Mouse (Mus musculus) neural tube, embryonic 13.5 days (tissue): ENCODE results near the gene Fgf18. TPM values are rescaled to one million over a fixed set of nuclear protein-coding genes. Genes with fewer than 3 reads are reported as not detected.

Source experiments
- ATAC-seq: fragments of 200-750 bp; cut with Nextera tagmentation; 2 replicates; pipeline ENCODE4 v1.8.0; 2017; ENCODE audit warnings: low read depth, mild to moderate bottlenecking, moderate TSS enrichment, moderate library complexity
- H3K27ac ChIP-seq: fragments of 300-500 bp; sonication (generic); replicated peaks from 2 replicates; pipeline ENCODE4 v1.5.1; 2015; ENCODE audit warnings: moderate library complexity, mild to moderate bottlenecking, inconsistent platforms
- H3K27me3 ChIP-seq: fragments of 300-500 bp; sonication (generic); 2 replicates; pipeline ENCODE4 v1.6.1; 2015; ENCODE audit warnings: mild to moderate bottlenecking, inconsistent platforms
- H3K36me3 ChIP-seq: fragments of 300-500 bp; sonication (generic); 2 replicates; pipeline ENCODE4 v1.6.1; 2015; ENCODE audit warnings: mild to moderate bottlenecking, inconsistent platforms
- H3K4me1 ChIP-seq: fragments of 300-500 bp; sonication (generic); replicated peaks from 2 replicates; pipeline ENCODE4 v1.6.1; 2015; ENCODE audit warnings: inconsistent platforms
- H3K4me2 ChIP-seq: fragments of 300-500 bp; sonication (generic); 2 replicates; pipeline ENCODE4 v1.6.1; 2015; ENCODE audit warnings: inconsistent platforms, mild to moderate bottlenecking, moderate library complexity
- H3K4me3 ChIP-seq: fragments of 300-500 bp; sonication (generic); 2 replicates; pipeline ENCODE4 v1.5.1; 2015; ENCODE audit warnings: mild to moderate bottlenecking, inconsistent platforms
- H3K9ac ChIP-seq: fragments of 300-500 bp; sonication (generic); 2 replicates; pipeline ENCODE4 v1.6.1; 2015; ENCODE audit warnings: moderate library complexity, mild to moderate bottlenecking, inconsistent platforms
- H3K9me3 ChIP-seq: fragments of 300-500 bp; sonication (generic); 2 replicates; pipeline ENCODE4 v1.6.1; 2016; ENCODE audit warnings: inconsistent platforms
- WGBS: fragments of 180-500 bp; shearing (Covaris S2); methylation state at CpG from one replicate; pipeline ENCODE4 v1.1.7; 2015; 5-methylcytosine and 5-hydroxymethylcytosine counted together
- polyA plus RNA-seq: library from polyadenylated mRNA; unstranded; fragments of >200 nt; fragmentation: Nextera tagmentation; extraction: Ambion mirVana; gene quantifications from 2 replicates; pipeline ENCODE4 v1.2.1, GENCODE M21; 2015

Gene Fgf18
- polyA plus RNA-seq, 1 experiment from 2014 or later, result 10.8 TPM

DNA sequence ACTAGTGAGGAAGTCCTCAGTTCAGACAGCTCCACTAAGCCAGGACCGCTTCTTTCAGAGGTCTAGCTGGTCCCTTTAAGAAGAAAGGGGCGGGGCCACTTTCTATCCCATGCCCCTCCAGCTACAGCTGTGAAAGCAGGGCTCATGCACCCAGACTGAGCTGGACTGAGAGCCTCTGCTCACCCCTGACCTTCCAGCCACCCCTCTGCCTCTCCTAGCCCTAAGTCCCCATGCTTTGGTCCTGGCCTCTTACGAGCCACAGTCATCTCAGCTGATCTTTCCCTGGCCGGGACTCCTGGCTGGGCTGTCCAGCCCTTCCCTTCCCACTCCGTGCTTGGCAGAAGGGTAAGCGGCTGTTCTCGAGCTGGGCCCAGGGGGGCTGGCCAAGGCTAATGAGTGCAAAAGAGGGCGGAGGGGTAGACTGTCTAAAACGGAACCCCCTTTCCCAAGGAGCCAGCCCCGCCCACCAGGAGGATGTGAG, 47.1 kb downstream of the Fgf18 start:
- Histone ChIP-seq H3K36me3 (no peaks in the 10 kb centered on the region), H3K4me1 (peaks cover 16% of the 10 kb centered on the region), H3K4me3 (peak overlapping the region; percentile 11; the same call in 1 of the 2 replicates), H3K9me3 (no peaks in the 10 kb centered on the region), H3K9ac (no peak overlapping the region), H3K27ac (no peak overlapping the region), H3K4me2 (peak overlapping the region; percentile 43), H3K27me3 (no peaks in the 10 kb centered on the region; the same call in 1 of the 2 replicates)
- ATAC-seq, result 0 out of 2 replicates have a peak, but pooled peaks have one; percentile 32
- 30% methylated on average over 10 of the region's 10 CpGs for WGBS

GRCm38 (mm10) chr11:33099425-33099824, 47.8 kb downstream of the Fgf18 start:
- no peaks in the 10 kb centered on the region; the same call in 1 of the 2 replicates for H3K27me3 ChIP-seq
- H3K27ac ChIP-seq, result no peak overlapping the region
- peaks cover 13% of the 10 kb centered on the region for H3K4me1 ChIP-seq
- H3K9ac ChIP-seq, result no peak overlapping the region
- H3K4me3 ChIP-seq, result no peak overlapping the region
- H3K4me2 ChIP-seq, result no peak overlapping the region
- WGBS, result 65% methylated on average over 4 of the region's 4 CpGs
- no peaks in the 10 kb centered on the region for H3K36me3 ChIP-seq
- no peak for ATAC-seq
- H3K9me3 ChIP-seq, result no peaks in the 10 kb centered on the region

DNA sequence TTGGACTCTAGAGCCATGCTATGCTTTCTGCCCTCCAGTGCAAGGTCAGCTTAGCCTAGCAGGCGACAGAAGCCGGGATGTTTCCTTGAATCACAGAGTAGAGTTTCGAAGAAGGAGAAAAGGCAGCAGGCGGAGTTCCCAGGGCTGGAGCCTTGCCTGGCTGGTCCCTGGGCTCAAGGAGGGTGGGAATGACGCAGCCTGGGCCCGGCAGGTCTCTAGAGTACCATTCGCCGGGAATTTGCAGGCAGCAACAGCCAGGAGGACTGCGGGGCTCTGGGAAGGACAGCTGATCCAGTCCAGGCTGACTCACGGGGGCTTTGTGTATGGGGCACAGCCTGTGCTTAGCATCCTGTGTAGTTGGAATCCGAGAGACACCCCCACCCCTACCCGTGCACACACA, 48.8 kb downstream of the Fgf18 start:
- ATAC-seq, result 0 out of 2 replicates have a peak, but pooled peaks have one; percentile 23
- H3K9me3 ChIP-seq, result peaks cover 3% of the 10 kb centered on the region; the same call in 1 of the 2 replicates
- H3K4me1 ChIP-seq, result peaks cover 13% of the 10 kb centered on the region
- no peak overlapping the region for H3K4me3 ChIP-seq
- H3K36me3 ChIP-seq, result no peaks in the 10 kb centered on the region
- H3K27ac ChIP-seq, result no peak overlapping the region
- 68% methylated on average over 12 of the region's 12 CpGs for WGBS
- no peak overlapping the region for H3K4me2 ChIP-seq
- no peaks in the 10 kb centered on the region; the same call in 1 of the 2 replicates for H3K27me3 ChIP-seq
- no peak overlapping the region for H3K9ac ChIP-seq

- Histone ChIP-seq H3K36me3 (no peaks in the 10 kb centered on the region), H3K9me3 (peaks cover 4% of the 10 kb centered on the region; the same call in 1 of the 2 replicates), H3K27me3 (no peaks in the 10 kb centered on the region; the same call in 1 of the 2 replicates), H3K9ac (no peak overlapping the region), H3K4me2 (no peak overlapping the region), H3K4me1 (peaks cover 13% of the 10 kb centered on the region), H3K27ac (no peak overlapping the region), H3K4me3 (no peak overlapping the region)
- 54% methylated on average over 8 of the region's 8 CpGs for WGBS
- no peak for ATAC-seq
Observed at GRCm38 (mm10) chr11:33097855-33098254, 49.3 kb downstream of the Fgf18 start.

- ATAC-seq, result no peak
- no peak overlapping the region for H3K4me2 ChIP-seq
- 84% methylated on average over 6 of the region's 6 CpGs for WGBS
- H3K36me3 ChIP-seq, result no peaks in the 10 kb centered on the region
- no peaks in the 10 kb centered on the region for H3K4me1 ChIP-seq
- no peak overlapping the region for H3K9ac ChIP-seq
- H3K27ac ChIP-seq, result no peak overlapping the region
- no peaks in the 10 kb centered on the region for H3K27me3 ChIP-seq
- H3K4me3 ChIP-seq, result no peak overlapping the region
- peaks cover 4% of the 10 kb centered on the region; the same call in 1 of the 2 replicates for H3K9me3 ChIP-seq
Observed at GRCm38 (mm10) chr11:33089856-33090255, 57.3 kb downstream of the Fgf18 start.

GRCm38 (mm10) chr11:33088181-33088580, 59.0 kb downstream of the Fgf18 start:
- no peak overlapping the region for H3K9ac ChIP-seq
- H3K4me2 ChIP-seq, result no peak overlapping the region
- no peaks in the 10 kb centered on the region for H3K4me1 ChIP-seq
- whole genome bisulfite sequencing, result 57% methylated on average over 1 of the region's 1 CpGs
- ATAC-seq, result no peak
- no peaks in the 10 kb centered on the region for H3K9me3 ChIP-seq
- no peaks in the 10 kb centered on the region for H3K36me3 ChIP-seq
- no peak overlapping the region for H3K27ac ChIP-seq
- no peak overlapping the region for H3K4me3 ChIP-seq
- H3K27me3 ChIP-seq, result no peaks in the 10 kb centered on the region

GRCm38 (mm10) chr11:33086046-33086445, 61.2 kb downstream of the Fgf18 start:
- no peak for ATAC-seq
- Histone ChIP-seq H3K36me3 (no peaks in the 10 kb centered on the region), H3K4me2 (no peak overlapping the region), H3K4me1 (no peaks in the 10 kb centered on the region), H3K27me3 (no peaks in the 10 kb centered on the region), H3K4me3 (no peak overlapping the region), H3K9ac (no peak overlapping the region), H3K9me3 (no peaks in the 10 kb centered on the region), H3K27ac (no peak overlapping the region)
- 50% methylated on average over 1 of the region's 1 CpGs for WGBS

- Histone ChIP-seq H3K36me3 (no peaks in the 10 kb centered on the region), H3K4me1 (no peaks in the 10 kb centered on the region), H3K27ac (no peak overlapping the region), H3K27me3 (no peaks in the 10 kb centered on the region), H3K9me3 (no peaks in the 10 kb centered on the region), H3K9ac (no peak overlapping the region), H3K4me2 (no peak overlapping the region), H3K4me3 (no peak overlapping the region)
- 85% methylated on average over 4 of the region's 4 CpGs for WGBS
- ATAC-seq, result no peak
Observed at GRCm38 (mm10) chr11:33085514-33085913, 61.7 kb downstream of the Fgf18 start.

- Histone ChIP-seq H3K9ac (no peak overlapping the region), H3K4me1 (no peaks in the 10 kb centered on the region), H3K27ac (no peak overlapping the region), H3K36me3 (no peaks in the 10 kb centered on the region), H3K4me2 (no peak overlapping the region), H3K4me3 (no peak overlapping the region), H3K27me3 (no peaks in the 10 kb centered on the region), H3K9me3 (no peaks in the 10 kb centered on the region)
- WGBS, result 93% methylated on average over 3 of the region's 3 CpGs
- ATAC-seq, result no peak
Observed at GRCm38 (mm10) chr11:33085054-33085453, 62.1 kb downstream of the Fgf18 start.

DNA sequence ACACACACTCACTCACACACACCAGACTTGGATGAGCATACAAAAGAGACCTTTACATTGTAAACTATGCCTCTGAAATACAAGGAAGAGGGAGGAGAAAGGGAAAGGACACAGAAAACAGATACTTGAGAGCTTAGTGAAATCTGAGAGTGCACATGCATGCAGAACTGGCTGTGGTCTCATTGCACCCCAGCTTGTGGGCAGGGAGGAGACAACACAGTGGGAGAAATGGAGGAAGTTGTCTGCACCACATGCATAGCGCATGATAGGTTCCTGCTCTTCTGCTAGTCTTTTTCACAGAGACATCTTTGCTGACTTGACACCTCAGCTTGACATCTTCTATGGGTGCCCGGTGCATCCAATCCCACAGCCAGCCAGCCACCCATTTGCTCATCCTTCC, 63.2 kb downstream of the Fgf18 start:
- Histone ChIP-seq H3K4me2 (no peak overlapping the region), H3K9me3 (no peaks in the 10 kb centered on the region), H3K4me1 (no peaks in the 10 kb centered on the region), H3K9ac (no peak overlapping the region), H3K4me3 (no peak overlapping the region), H3K36me3 (no peaks in the 10 kb centered on the region), H3K27me3 (no peaks in the 10 kb centered on the region), H3K27ac (no peak overlapping the region)
- 89% methylated on average over 2 of the region's 2 CpGs for WGBS
- no peak for ATAC-seq

- no peak overlapping the region for H3K4me3 ChIP-seq
- no peak overlapping the region for H3K27ac ChIP-seq
- H3K4me1 ChIP-seq, result peaks cover 6% of the 10 kb centered on the region
- H3K4me2 ChIP-seq, result no peak overlapping the region
- H3K36me3 ChIP-seq, result no peaks in the 10 kb centered on the region
- H3K9me3 ChIP-seq, result no peaks in the 10 kb centered on the region
- no peaks in the 10 kb centered on the region for H3K27me3 ChIP-seq
- no peak for ATAC-seq
- H3K9ac ChIP-seq, result no peak overlapping the region
- 86% methylated on average over 3 of the region's 3 CpGs for WGBS
Observed at GRCm38 (mm10) chr11:33081175-33081574, 66.0 kb downstream of the Fgf18 start.

- Histone ChIP-seq H3K36me3 (no peaks in the 10 kb centered on the region), H3K9ac (no peak overlapping the region), H3K9me3 (no peaks in the 10 kb centered on the region), H3K4me3 (no peak overlapping the region), H3K4me2 (no peak overlapping the region), H3K27me3 (no peaks in the 10 kb centered on the region), H3K4me1 (peaks cover 13% of the 10 kb centered on the region), H3K27ac (no peak overlapping the region)
- WGBS, result 71% methylated on average over 16 of the region's 16 CpGs
- no peak for ATAC-seq
Observed at GRCm38 (mm10) chr11:33080046-33080808, 67.0 kb downstream of the Fgf18 start.
